Mouse (Mus musculus) mouse trophoblast stem cell (cell line): Measurements from ENCODE around the gene Trim26.
"Not testable (repeated sequence)": the region's sequence is repeated elsewhere in the genome, so short reads cannot be mapped to it uniquely, and the experiment has no call there.

Source experiments
- in situ Hi-C, 2 experiments: fragments of 300-500 bp; cut with MseI, MboI; formaldehyde crosslinking; loops; 2 replicates in 1 of 2; 3 replicates in 1 of 2; pipeline ENCODE4 v1.15.1; 2025

Trim26 gene

GRCm38 (mm10) chr17:36836874-36837647, at the start of gene Trim26:
Gene Trim26 (plus strand): TSS chr17:36837134.
- in situ Hi-C loops, result no loop called here

GRCm38 (mm10) chr17:36788351-36788750, 48.6 kb upstream of the Trim26 start:
- in situ Hi-C loops, result no loop called here

GRCm38 (mm10) chr17:36788801-36789200, 48.1 kb upstream of the Trim26 start:
- in situ Hi-C loops, result not testable (repeated sequence)

GRCm38 (mm10) chr17:36799493-36799892, 37.4 kb upstream of the Trim26 start:
- in situ Hi-C loops, result no loop called here

GRCm38 (mm10) chr17:36799921-36800462, 36.9 kb upstream of the Trim26 start:
- in situ Hi-C loops, result loop anchor here in 1 of 2 experiments (10.0 kb wide), 1 partner anchor 435 kb away; the partner anchor contains the start of gene H2-M10.3

GRCm38 (mm10) chr17:36811871-36812270, 25.1 kb upstream of the Trim26 start, which contains the start of gene H2-M10.6:
Gene H2-M10.6 (plus strand): TSS chr17:36812171.
- in situ Hi-C loops, result no loop called here

GRCm38 (mm10) chr17:36824005-36824404, 12.9 kb upstream of the Trim26 start:
- in situ Hi-C loops, result no loop called here

GRCm38 (mm10) chr17:36825525-36825924, 11.4 kb upstream of the Trim26 start:
- in situ Hi-C loops, result no loop called here

GRCm38 (mm10) chr17:36826002-36826401, 10.9 kb upstream of the Trim26 start:
- in situ Hi-C loops, result not testable (repeated sequence)

- in situ Hi-C loops, result no loop called here
These were observed 8.4 kb upstream of the Trim26 start for GRCm38 (mm10) chr17:36828488-36828887.

GRCm38 (mm10) chr17:36830470-36830869, 6.5 kb upstream of the Trim26 start:
- in situ Hi-C loops, result no loop called here

GRCm38 (mm10) chr17:36832694-36833093, 4.2 kb upstream of the Trim26 start:
- in situ Hi-C loops, result no loop called here

- in situ Hi-C loops, result no loop called here
These were observed 1.1 kb upstream of the Trim26 start for GRCm38 (mm10) chr17:36835591-36836426.

- in situ Hi-C loops, result no loop called here
These were observed 514 bp upstream of the Trim26 start for GRCm38 (mm10) chr17:36836427-36836812.

GRCm38 (mm10) chr17:36839001-36839400, 2.1 kb downstream of the Trim26 start:
- in situ Hi-C loops, result no loop called here

GRCm38 (mm10) chr17:36839931-36840330, 3.0 kb downstream of the Trim26 start:
- in situ Hi-C loops, result no loop called here

- in situ Hi-C loops, result no loop called here
These were observed 4.1 kb downstream of the Trim26 start for GRCm38 (mm10) chr17:36840961-36841445.

- in situ Hi-C loops, result no loop called here
These were observed 6.8 kb downstream of the Trim26 start for GRCm38 (mm10) chr17:36843696-36844095.

- in situ Hi-C loops, result no loop called here
These were observed 7.4 kb downstream of the Trim26 start for GRCm38 (mm10) chr17:36844286-36844719.

GRCm38 (mm10) chr17:36844725-36845124, 7.8 kb downstream of the Trim26 start:
- in situ Hi-C loops, result no loop called here

GRCm38 (mm10) chr17:36848911-36849310, 12.0 kb downstream of the Trim26 start:
- in situ Hi-C loops, result no loop called here

- in situ Hi-C loops, result no loop called here
These were observed 13.1 kb downstream of the Trim26 start for GRCm38 (mm10) chr17:36849992-36850391.
